Mouse (Mus musculus): ENCODE measurements at regions not wholly inside any gene's neighbourhood (a gene's known extent, or its start where the extent isn't known, plus 50 kb on each side); places are given as distances from the start of the nearest gene placed in this dataset.

DNA sequence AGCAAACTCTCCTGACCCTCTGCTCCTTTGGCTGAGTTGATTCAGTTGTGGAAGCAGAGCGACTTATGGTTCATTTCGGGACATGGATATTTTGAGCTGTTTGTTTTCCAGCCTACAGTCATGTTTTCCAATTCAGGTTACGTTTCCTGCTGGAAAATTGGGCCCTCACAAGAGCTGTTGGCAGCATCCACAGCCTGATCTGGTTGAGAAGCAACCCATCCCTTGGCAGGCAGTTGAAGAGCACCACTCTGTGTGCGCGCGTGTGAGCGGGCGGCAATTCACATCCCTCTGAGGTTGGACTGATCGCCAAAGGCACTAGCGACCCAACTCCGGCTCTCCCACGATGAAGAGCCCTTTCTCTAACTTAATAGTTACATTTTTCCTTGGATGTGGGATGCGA lies 457.1 kb downstream of the Tmem38b start:
- peak; percentile 19 to 42 for DNase-seq

DNA sequence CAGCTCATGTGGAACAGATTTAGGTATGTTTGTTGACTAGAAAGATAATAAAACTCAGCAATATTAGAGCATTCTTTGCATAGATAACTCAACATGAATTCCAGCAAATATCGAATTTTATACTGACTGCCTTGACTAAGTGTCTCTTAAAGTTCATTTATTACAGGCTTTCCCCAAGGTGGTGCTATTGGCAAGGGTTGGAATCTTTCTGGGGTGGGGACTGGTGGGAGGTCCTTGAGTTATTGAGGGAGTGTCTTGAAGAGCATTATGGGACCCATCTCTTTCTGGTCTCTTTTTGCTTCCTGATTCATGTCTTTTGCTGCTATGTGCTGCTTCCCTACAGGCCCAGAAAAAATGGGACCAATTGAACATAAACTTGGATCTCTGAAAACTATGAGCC lies 488.0 kb downstream of the Tmem38b start:
- DNase-seq: no peak

DNA sequence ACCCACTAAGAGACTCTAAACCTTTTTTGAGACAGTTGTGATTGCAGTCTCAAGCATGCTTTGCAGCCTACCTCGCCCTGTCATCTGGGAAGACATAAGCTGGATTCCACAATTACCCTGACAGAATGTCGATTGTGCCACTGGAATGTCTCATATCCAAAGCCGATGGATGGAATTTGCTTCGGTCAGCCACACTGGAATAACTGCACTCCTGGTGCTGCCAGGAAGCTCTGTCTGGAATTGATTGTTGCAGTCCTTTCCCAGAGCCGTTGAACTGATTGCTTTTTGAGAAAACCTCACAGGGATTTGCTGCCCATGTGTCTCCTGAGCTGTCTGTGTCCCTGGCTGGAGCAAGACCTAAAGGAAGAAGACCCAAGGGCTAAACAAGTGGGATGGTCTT lies 499.0 kb downstream of the Tmem38b start:
- no peak for DNase-seq

DNA sequence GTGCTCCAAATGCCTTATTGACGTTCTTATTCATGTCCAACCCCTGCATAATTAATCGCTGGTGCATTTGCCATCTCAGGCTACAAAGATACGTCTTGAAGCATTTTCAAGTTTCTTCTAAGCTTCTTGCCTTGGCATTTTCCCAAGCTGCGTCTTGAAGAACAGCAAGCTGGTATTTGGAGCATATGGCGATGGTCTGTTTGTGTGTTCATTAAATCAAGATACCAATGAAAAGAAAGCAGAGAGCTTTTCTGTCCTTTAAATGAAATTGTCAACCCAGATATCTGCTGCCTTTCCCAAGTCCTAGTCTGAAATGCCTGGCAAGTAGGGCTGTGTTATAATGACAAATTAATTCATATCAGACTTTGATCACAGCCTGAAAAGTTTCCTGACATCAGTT lies 502.4 kb downstream of the Tmem38b start:
- DNase-seq: no peak

DNA sequence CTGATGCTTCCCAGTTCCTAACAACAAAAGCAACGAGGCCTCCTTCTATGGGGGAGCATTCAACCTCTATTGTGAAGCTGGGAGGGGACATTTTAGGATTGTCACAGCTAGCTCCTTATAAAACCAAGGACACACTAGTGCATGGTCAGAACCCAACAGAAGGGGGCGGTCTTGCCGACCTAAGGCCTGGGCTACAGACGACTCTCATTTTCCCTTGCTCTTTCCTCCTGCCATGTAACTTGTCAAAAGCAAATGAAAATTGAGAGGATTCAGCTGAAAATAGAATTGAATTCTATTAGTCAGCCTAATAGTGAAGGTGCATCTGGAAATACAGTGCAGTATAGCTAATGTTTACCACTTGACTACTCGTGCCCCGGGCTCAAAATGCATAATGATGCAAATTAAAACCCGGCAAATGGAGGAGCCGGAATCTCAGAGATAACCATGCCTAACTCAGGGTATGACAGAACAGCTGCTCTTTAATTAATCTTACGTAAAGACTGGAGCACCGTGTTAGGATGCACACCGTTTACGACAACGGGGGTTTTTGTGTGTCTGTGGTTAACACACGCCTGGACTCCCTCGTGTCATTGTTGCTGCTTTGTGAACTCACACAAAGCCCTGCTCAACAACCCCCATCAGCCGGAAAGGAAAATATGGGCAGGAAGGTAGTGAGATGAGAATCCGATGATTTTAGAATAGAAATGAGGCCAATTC lies 503.0 kb downstream of the Tmem38b start:
- no peak for DNase-seq

DNA sequence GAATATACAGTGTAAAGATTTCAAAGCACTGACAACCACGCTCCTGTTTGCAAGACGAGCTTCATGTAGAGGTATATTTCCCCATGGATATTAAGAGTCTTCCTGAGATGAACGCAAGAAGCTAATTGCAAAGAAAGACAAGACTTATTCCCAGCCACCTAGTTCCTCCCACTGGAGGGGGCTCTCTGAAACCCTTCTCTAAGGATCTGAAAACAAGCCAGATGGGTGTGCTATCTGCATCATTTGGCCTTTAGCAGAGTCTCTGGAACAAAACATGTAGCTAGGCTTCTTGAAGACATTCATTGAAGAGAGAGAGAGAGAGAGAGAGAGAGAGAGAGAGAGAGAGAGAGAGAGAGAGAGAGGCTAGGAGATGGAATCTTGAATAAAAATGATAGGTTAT lies 504.8 kb downstream of the Tmem38b start:
- no peak for DNase-seq

DNA sequence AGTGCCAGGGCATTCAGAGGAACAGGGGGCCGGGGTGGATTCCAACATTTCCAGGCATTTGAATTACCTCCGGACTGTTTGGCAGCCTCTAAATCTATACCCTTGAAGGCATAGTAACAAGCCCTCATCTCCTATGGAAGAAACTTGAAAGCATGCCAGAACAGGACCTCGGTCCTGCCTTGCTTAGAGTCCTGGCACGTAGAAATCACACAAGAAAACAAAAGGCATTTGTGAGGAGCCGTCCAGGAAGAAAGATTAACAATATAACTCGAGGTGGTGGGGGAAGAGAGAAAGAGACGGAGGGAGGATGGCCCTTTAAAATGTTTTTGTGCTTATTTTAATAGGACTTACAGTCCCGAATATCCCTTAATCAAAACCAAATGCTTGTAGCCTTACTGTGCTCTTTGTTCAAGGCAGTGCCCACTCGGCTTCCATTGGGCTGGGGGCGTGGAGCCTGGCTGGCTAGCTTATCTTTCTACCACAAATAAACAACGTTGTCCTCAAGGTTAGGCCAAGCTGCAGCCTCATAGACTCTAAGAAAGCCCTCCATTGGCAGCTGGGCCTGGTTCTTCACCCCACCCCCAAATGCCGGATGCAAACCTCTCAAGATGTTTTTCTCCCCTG lies 505.9 kb downstream of the Tmem38b start:
- DNase-seq: no peak

DNA sequence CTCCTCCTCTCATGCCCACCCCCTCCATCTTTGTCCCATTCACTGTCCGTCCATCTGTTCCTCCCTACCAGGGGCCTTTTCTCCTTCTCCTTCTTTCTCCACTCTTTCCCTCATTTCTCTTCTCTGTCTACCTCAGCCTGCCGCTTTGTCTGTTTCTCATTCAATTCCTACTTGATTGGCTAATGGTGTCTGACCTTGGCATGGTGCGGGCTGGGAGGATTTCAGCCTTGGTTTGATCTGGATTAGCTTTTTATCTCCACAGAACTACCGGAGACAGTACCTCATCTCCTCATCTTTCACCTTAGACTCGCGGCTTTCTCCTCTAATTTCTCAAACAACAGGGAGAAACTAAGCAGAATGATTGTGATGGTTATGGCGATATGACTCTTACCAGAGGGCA lies 506.4 kb downstream of the Tmem38b start:
- no peak for DNase-seq

DNA sequence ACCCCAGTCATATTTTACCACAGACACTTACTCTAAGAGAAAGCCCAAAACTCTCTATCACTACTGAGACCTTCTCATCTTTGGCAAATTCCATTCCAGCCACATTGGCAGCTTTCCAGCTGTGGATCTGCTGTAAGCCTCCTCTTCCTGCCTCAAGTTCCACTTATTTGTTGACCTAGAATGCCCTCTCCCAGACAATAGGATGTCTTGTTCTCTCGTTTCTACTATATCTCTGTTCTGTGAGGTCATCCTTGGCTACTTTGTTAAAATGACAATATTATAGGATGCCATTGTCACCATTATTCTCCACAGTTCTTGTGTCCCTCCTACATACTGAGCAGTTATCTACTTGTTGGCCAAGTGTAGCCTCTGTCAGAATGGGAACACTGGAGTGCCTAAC lies 512.7 kb downstream of the Tmem38b start:
- DNase-seq: no peak

DNA sequence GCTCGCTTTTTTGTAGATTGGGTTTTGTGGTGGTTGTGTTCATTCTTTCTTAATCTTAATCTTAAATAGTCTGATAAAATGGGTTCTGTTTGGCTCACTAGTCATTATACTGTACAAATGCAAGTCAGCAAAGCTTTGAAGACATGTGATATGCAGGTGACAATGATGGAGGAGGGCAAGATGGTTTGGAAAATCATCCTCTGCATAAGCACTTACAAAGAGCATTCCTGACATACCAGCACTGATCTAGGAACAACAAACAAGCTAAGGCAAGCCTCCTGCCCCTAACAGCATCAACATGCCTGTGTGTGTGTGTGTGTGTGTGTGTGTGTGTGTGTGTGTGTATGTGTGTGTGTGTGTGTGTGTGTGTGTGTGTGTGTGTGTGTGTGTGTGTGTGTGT lies 514.3 kb downstream of the Tmem38b start:
- DNase-seq: no peak

DNA sequence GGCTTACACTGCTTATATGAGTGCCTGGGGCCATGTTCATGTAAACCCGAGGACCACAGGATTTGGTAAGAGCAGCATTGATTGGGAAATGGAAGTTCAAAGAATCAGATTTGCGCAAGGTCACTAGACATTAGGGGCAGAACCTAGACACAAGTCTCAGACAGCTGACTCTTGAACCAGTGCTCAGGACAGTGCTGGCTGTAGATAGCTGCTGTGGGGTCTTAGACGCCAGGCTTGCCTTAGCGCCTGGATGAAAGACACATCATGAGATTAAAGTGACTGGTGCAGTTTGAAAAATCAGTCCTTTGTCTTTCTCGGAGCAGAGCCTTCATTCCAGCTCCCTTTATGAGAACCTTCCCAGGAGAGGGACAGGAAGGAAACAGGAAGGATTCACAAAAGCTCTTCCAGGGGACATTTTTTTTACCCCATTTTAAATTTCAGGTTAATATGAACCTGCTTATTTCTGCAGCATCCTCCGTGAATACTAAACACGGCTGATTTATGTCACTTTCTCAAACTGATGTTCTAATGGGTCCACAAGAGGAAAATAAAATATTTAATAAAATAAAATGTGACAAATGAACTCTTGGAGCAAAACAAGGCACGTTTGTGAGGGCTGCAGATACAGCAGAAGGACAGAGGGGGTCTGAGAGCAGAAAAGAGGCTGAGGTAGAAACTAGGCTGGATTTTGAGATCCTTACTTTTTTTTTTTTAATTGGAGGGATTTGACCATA lies 528.0 kb downstream of the Tmem38b start:
- DNase-seq: no peak

DNA sequence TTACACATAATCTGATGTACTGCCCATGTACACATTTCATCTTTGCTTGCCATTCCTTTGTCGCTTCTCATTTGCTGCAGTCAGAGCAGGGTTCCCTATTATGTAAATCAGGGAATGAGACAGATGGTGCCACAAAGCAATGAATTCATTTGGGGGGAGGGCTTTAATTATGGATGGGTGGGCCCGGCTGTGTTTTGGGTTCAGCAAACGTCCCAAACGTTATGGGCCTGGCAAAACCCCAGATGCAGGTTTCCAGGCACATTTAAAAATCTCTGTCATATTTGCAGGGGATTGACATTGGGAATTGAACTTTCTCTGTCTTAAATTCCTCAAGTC lies 528.5 kb downstream of the Tmem38b start:
- no peak for DNase-seq

DNA sequence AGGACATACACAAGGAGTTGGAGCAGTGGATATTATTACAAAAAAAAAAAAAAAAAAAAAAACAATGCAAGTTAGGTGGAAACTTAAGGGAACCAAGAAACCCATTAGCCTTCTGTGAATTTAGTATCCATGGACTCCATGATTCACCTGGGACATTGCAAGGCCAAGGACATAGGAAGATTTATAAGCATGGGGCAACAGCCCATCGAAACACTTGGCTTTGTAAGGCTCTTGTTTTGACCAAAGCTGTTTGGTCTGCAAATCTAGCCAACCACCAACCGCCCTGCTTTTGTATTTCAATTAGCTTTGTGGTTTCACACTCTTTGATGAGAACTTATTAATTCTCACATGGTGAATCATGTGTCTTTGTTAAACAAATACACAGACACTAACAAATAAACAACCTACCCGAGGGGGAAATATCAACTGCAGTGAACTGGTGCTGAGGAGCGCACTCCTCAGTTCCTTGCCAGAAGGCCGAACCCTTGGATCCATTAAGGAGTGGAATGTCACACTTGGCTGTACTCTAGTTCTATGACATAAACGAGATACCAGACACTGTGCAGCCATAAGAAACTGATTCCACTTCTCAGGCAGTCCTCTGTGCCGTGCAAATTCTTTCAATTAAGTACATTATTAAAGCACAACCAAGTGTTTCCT lies 529.7 kb downstream of the Tmem38b start:
- no peak for DNase-seq

DNA sequence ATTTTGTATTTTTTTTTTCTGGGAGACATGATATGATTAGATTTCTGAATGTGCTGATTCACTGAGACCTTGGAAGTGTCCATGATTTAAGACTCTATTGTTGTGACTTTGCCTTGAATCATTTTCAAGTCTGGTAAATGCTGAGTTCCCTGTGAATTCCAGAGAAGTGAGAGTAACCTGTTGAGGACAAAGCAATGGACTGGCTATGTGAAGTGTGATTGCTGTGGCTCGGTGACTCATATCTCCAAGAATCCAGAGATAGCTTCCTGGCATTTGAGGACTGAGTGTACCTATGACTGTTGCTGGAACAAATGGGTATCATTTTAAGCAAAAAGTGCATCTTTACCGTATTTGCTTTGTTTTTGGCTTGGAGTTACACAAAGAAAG lies 530.2 kb downstream of the Tmem38b start:
- no peak for DNase-seq

DNA sequence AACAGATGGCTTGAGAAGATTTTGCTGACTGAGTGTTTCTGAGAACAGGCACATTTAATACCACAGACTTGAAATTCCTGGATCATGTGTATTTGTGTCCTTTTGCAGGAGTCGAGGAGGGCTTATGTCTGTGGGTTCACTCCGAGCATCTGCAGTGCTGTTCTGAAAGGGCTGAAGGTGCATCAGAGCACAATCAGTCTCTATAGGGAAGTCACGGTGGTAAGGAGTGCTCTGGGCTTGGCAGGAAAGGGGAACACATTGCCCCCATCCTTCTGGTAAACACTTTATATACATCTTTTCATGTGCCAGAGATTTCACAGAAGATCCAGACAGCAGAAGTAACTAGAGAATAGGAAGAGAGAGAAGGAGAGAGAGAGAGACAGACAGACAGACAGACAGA lies 545.1 kb downstream of the Tmem38b start:
- DNase-seq: no peak

DNA sequence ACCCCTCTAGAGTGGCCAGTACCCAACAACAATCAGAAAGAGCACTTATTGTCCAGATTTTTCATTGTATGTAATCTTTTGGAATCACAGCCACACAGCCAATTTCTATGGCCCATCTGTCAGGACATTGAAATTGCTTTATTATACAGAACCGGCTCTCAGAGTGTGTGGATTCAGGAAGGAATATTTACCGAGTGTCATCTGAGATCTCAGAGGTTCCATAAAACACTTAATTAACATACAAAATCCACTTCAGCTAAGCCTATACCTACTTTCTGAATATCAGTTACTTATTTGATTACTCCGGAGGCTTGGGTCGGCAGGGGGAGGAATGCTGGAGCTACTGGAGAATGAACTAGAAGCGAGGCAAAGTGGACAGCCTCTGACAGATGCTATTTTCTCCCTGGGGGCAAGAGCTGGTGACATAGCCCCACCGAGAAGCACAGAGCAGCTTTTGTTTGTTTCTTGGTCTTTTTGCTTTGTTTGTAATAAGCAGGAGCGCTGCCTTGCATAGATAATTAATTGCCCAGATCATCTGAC lies 545.6 kb downstream of the Tmem38b start:
- DNase-seq: no peak

DNA sequence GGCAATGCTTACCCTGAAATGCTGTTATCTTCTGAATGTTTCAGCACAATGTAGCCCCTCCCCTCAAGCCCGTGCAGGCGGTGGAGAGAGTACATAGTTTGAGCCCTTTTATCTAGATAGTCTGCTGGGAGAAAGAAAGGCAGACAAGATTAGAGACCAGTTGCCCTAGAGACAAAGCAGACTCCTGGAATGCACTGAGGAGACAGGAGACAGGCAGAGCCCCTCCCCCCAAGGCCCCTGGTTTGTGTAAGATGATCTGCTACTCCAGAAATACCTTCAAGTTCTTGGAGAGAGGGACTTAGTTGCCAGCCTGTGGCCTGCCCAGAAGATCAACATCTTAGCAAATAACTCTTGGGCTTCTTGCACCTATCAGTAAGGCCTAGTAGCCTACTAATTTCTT lies 547.8 kb downstream of the Tmem38b start:
- no peak for DNase-seq

DNA sequence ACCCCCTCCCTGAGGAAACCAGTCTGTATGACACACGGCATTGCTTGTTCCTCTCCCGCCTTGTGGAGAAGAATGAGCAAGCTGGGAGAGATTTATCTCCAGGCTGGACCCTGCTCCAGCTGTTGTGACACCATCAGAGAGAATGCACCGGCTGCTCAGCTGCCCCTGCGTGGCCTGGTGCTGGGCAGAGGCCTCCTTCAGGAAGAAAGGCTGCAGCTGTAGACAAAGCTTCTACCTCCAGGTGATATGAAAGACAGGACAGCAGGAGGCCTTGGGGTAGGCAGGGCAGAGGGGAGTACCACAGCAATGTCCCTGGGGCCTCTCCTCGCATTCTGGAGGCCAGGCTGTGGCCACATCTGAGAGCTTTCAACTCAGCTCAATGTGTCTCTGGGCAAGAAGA lies 548.6 kb downstream of the Tmem38b start:
- DNase-seq: no peak

DNA sequence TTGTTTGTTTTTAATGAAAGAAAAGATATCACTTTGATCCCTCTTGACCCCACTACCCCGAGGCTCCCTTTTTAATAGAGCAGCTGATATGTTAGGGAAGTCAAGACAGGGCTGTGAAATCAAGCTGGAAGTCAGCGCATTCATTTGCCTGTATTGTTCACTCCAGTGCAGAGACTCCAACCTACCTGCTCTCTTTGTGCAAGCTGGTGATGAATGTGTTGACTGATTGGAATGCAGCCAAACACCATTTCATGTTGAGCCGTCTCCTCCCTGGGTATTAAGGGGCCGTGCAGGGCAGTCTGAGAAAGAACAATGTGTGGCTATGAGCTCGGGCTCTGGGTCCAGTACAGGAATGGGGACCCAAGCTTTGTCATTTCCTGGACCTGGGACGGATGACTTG lies 557.4 kb upstream of the Zfp462 start:
- DNase-seq: no peak

DNA sequence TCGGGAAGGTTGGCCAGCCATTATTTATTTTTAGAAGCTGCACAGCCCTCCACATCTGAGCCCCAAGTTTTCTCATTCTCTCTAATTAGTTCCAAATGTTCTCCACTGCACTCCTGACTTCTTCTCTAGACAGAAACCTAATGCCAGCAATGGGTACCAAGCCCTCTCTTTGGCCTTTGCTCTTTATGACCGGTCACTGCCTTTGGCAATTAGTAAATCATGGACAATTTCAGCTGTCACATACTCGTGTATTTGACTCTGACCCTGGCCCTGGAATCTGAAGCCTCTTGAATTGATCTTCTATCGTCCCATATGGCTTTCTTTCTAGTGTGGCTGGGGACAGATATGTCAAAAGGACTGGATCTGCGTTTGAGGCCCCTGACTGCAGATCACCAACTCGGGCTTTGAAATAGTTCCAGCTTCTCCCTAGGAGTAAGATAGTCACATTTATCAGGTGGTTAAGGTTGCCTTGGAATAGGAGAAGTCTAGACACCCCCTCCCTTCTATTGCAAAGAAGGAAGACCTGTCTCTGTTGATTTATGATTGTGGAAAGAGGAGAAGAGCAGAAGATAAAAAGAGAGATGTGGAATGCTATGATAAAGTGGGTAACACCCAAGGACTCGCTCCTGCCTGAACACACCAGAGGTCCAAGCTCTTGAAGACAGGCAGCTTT lies 553.2 kb upstream of the Zfp462 start:
- DNase-seq: no peak

DNA sequence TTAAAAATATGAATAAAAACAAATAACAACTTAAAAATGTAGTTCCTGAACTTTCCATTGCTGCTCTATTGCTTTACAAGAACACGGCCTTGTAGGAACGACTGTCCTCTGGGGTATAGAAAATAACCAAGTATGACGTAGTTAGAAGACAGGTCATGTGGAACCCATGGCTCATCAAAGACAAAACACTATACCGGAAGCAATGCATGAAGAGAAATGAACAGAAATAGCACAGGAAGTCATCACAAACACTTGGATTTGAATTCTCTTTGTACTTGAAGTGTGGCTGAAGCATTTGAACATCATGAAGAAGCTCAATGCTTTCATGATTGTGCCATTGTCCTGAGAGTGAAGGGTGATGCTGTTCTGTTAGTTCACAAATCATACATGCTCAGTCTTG lies 538.7 kb upstream of the Zfp462 start:
- no peak for DNase-seq

DNA sequence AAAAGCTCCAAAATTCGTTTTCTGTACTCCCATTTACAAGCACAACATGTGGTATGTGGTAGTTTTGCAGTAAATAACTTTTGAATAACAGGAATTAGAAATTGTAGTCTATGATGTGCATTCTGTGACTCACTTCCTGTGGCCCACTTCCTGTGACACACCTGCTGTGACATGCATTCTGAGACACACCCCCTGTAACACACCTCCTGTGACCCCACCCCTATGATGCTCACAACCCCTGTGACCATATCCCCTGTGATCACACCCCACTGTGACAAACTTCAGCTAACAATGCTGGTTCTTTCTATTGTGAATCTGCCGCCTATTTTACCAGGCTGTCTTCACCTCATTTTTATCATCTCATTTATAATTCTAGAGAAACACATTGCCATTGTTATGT lies 536.9 kb upstream of the Zfp462 start:
- DNase-seq: no peak

DNA sequence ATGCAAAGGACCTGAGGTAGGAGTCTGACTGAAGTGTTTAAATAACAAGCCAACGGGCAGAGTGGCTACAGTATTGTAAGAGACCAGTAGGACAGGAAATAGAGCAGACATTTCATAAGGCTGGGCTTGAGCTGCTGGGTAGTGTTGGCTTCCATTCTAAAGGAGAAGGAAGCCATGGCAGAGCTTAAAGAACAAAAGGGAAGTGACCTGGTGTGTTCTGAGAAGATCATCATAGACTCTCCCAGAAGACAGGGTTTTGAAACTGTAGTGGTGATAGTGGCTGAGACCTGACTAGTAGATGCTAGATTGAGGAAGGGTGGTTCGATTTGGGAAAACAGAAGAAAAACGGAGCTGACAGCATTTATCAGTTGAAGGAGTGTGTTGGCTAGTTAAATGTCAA lies 514.1 kb upstream of the Zfp462 start:
- no peak for DNase-seq
